Mouse (Mus musculus): ENCODE measurements around the gene H2-Eb1. TPM values are rescaled to one million over a fixed set of nuclear protein-coding genes. Genes with fewer than 3 reads are reported as not detected.

Gene H2-Eb1
- 10 to 100 TPM; 19.5 to 42.5 TPM for total RNA-seq (2023)

GRCm38 (mm10) chr17:34305380-34306030, at the start of gene H2-Eb1:
TSS of gene H2-Eb1 (plus strand) at chr17:34305867.

DNA sequence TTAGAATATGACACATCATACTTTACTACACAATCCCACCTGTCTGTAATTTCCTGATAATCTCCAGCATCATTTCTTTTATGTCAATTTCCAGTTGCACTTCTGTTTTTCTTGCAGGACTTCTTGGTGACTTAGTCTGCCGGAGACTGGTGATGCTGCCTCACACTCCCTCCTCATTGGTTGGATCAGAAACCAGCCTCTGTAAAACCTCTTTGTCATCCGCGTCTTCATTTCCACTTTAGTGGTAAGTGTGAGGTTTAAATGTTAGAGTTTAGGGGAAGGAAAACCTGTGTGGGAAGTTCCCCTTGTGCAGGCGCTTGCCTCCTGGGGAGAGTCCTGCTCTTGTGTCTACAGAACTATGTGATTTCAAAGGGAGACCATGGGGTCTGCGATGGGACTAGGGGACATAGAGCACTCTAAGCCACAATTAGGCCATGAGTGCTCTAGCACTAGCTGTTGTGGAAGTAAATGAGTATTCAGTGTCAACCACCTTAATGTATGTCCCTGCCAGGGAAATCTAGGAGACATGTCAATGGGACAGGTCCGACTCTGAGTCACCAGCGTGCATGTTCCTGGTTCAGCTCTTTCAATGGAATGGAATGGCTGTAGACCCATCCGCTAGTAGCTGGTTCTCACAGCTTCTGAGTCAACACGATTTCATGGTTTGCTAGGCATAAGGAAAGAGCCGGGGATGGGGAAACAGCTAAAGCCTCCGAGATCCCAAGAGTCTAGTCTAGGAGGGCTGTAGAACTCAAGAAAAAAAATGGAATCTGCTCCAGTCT, 47.9 kb upstream of the H2-Eb1 start, which contains the start of gene H2-Ab1:
TSS of gene H2-Ab1 (plus strand) at position 96 of the 782 bp plus-strand sequence.

GRCm38 (mm10) chr17:34287648-34288047, 18.0 kb upstream of the H2-Eb1 start, which contains the start of gene H2-Aa:
TSS of gene H2-Aa (minus strand) at chr17:34287823.

GRCm38 (mm10) chr17:34325436-34325835, 19.8 kb downstream of the H2-Eb1 start, which contains the start of gene H2-Eb2:
TSS of gene H2-Eb2 (plus strand) at chr17:34325665.

GRCm38 (mm10) chr17:34354539-34354938, 48.9 kb downstream of the H2-Eb1 start, which contains the start of gene Btnl2:
TSS of gene Btnl2 (plus strand) at chr17:34354822.

Other genes with a start within 250 kb of the H2-Eb1 start
- 1 to 10 TPM; 1.5 to 1.8 TPM for gene H2-Oa, start 213.5 kb upstream of the H2-Eb1 start, total RNA-seq (2023)
- gene H2-DMa, start 186.3 kb upstream of the H2-Eb1 start, total RNA-seq (2023) = 10 to 100 TPM; 52.3 to 73.6 TPM
- gene Brd2, start 183.2 kb upstream of the H2-Eb1 start, total RNA-seq (2023) = 100 to 1,000 TPM; 173 to 194 TPM
- gene H2-DMb2, start 162.6 kb upstream of the H2-Eb1 start, total RNA-seq (2023) = 10 to 100 TPM; 23.5 to 25.0 TPM
- gene H2-DMb1, start 152.8 kb upstream of the H2-Eb1 start, total RNA-seq (2023) = 10 to 100 TPM; 34.0 to 36.4 TPM
- gene Tap1, start 118.3 kb upstream of the H2-Eb1 start, total RNA-seq (2023) = 10 to 100 TPM; 52.6 to 57.7 TPM
- gene Psmb9, start 118.1 kb upstream of the H2-Eb1 start, total RNA-seq (2023) = 10 to 100 TPM; 87.2 to 92.0 TPM
- gene Psmb8, start 108.1 kb upstream of the H2-Eb1 start, total RNA-seq (2023) = 100 to 1,000 TPM in 1 of 2 experiments, 10 to 100 TPM in 1; 99.8 to 111 TPM
- gene Tap2, start 102.3 kb upstream of the H2-Eb1 start, total RNA-seq (2023) = 10 to 100 TPM; 71.9 to 84.9 TPM
- gene H2-Ob, start 67.0 kb upstream of the H2-Eb1 start, total RNA-seq (2023) = 1 to 10 TPM; 2.9 to 3.4 TPM
- 10 to 100 TPM; 45.1 to 87.0 TPM for gene H2-Ab1, start 48.2 kb upstream of the H2-Eb1 start, total RNA-seq (2023)
- 10 to 100 TPM; 40.3 to 76.5 TPM for gene H2-Aa, start 18.0 kb upstream of the H2-Eb1 start, total RNA-seq (2023)
- under 1 TPM; 0.09 to 0.13 TPM for gene H2-Eb2, start 19.8 kb downstream of the H2-Eb1 start, total RNA-seq (2023)
- 1 to 10 TPM; 3.3 TPM for gene Btnl2, start 49.0 kb downstream of the H2-Eb1 start, total RNA-seq (2023)
- gene Btnl1, start 71.3 kb downstream of the H2-Eb1 start, total RNA-seq (2023) = not detected
- under 1 TPM; 0.57 to 0.69 TPM for gene BC051142, start 93.0 kb downstream of the H2-Eb1 start, total RNA-seq (2023)
- gene Btnl4, start 171.5 kb downstream of the H2-Eb1 start, total RNA-seq (2023) = not detected
- not detected for gene Btnl6, start 211.5 kb downstream of the H2-Eb1 start, total RNA-seq (2023)

Measured in neutrophil, adult 59 days (primary cell).